Mouse (Mus musculus): ENCODE measurements around the gene Il2rb. TPM values are rescaled to one million over a fixed set of nuclear protein-coding genes. Genes with fewer than 3 reads are reported as not detected.
A peak's percentile ranks its signal among the peaks of the same experiment; 100 is the strongest.

Il2rb gene
- total and polyA plus RNA-seq, 3 experiments = 0.31 to 2.3 (median 0.55) TPM

DNA sequence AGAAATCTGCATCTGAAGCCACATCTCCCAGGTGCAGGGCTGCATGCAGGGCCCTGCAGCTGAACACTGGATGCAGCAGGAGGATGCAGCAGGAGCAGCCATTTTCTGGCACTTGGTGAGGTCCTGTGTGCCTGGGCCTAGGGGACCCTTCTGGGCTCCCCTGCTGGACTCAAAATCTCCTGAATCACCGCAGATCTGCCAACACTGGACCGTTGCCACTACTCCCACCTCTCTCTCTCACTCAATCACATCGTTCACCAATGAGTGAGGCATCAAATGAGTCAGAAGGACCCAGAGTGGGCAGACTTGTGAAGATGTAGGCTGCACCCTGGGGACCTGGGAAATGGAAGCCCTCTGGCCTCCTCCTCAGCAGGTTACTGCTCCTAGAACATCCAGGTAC is 46.0 kb upstream of the Il2rb start:
- WGBS = 55% methylated on average over 3 of the region's 3 CpGs
- TF ChIP-seq CTCF (IDR thresholded peaks at IDR 0.05) (no peak), POLR2A (IDR thresholded peaks at IDR 0.05; ENCODE audit: insufficient read depth, low read depth, low read length) (no peak), EP300 (IDR thresholded peaks at IDR 0.05; ENCODE audit: insufficient read depth, low read depth, low read length) (no peak)
- Histone ChIP-seq H3K9ac (ENCODE audit: low read depth, low read length) (no peak overlapping the region), H3K27me3 (ENCODE audit: control insufficient read depth, insufficient read depth, low read length) (no peaks in the 10 kb centered on the region), H3K4me1 (ENCODE audit: control insufficient read depth, insufficient read depth, low read length) (no peaks in the 10 kb centered on the region), H3K36me3 (ENCODE audit: control insufficient read depth, insufficient read depth, low read length) (no peaks in the 10 kb centered on the region), H3K79me2 (replicated peaks; ENCODE audit: control insufficient read depth, insufficient read depth, low read length) (no peaks in the 10 kb centered on the region), H3K4me3 (no peak overlapping the region), H3K27ac (no peak overlapping the region)
- intact Hi-C loops (cut with DNase I) = no loop called here
- DNase-seq = no peak

DNA sequence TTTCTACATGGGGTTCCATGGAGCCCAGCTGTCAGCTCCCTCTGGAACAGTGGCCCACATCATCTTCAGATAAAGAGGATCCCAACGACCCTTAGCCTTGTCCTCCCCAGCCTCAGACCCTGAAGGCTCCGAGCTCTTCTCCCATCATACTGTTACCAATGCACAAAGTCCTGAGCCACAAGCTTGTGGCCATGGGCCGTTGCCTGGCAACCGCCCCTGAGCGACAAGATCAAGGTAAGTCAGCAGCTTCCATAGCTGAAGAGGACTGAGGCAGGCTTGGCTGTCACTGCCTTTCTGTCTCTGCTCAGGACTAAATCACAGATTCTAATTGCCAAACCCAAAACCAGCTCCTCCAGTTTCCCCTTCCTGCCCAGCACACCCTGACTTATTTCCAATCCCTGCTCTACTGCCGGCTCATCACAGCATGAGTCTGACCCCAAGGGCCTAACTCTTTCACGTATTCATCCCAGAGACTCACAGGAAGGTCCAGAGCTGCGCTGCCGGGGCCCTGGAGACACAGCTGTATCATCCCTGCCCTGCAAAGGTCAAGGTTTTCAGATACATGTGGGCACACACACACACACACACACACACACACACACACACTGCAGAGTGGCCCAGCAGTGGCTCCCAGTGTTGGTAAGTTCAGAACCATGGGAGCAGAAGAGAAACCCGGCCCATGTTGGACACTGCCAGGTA is 40.8 kb upstream of the Il2rb start:
- H3K36me3 ChIP-seq (ENCODE audit: control insufficient read depth, insufficient read depth, low read length) = no peaks in the 10 kb centered on the region
- intact Hi-C loops (cut with DNase I) = loop anchor here (5.0 kb wide), 1 partner anchor 34 kb away; no protein-coding TSS in a partner anchor
- no peak for TF ChIP-seq CTCF (IDR thresholded peaks at IDR 0.05)
- TF ChIP-seq POLR2A (IDR thresholded peaks at IDR 0.05; ENCODE audit: insufficient read depth, low read depth, low read length) = no peak
- no peak for TF ChIP-seq EP300 (IDR thresholded peaks at IDR 0.05; ENCODE audit: insufficient read depth, low read depth, low read length)
- no peaks in the 10 kb centered on the region for H3K27me3 ChIP-seq (ENCODE audit: control insufficient read depth, insufficient read depth, low read length)
- H3K27ac ChIP-seq = no peak overlapping the region
- 62% methylated on average over 10 of the region's 10 CpGs for WGBS
- H3K4me3 ChIP-seq = no peak overlapping the region
- H3K79me2 ChIP-seq (replicated peaks; ENCODE audit: control insufficient read depth, insufficient read depth, low read length) = no peaks in the 10 kb centered on the region
- H3K9ac ChIP-seq (ENCODE audit: low read depth, low read length) = no peak overlapping the region
- no peak for DNase-seq
- peaks cover 5% of the 10 kb centered on the region for H3K4me1 ChIP-seq (ENCODE audit: control insufficient read depth, insufficient read depth, low read length)

DNA sequence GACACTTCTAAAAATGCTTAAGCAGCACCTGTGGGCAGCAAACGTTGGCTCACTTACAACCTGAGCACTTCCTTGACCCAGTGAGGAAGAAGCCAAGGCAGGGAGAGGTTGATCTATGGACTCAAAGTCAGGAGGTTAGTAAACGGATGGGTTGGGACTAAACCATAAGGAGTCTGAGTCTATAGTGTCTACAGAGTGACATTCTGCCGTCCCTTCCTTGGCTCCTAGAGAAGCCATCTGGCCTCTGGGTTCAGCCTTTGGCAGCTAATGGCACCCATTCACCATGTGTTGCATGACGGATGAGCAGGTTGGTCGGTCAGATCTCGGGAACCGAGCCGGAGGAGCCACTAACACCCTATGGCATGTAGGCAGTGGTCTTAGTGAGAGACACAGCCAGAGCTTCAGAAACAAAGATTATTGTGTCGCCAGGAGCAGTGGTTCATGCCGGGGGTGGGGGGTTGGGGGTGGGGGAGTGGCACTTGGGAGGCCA is 38.3 kb upstream of the Il2rb start:
- Histone ChIP-seq H3K79me2 (replicated peaks; ENCODE audit: control insufficient read depth, insufficient read depth, low read length) (no peaks in the 10 kb centered on the region), H3K4me1 (ENCODE audit: control insufficient read depth, insufficient read depth, low read length) (peaks cover 16% of the 10 kb centered on the region), H3K27ac (no peak overlapping the region), H3K4me3 (no peak overlapping the region), H3K27me3 (ENCODE audit: control insufficient read depth, insufficient read depth, low read length) (no peaks in the 10 kb centered on the region), H3K9ac (ENCODE audit: low read depth, low read length) (no peak overlapping the region), H3K36me3 (ENCODE audit: control insufficient read depth, insufficient read depth, low read length) (no peaks in the 10 kb centered on the region)
- TF ChIP-seq EP300 (IDR thresholded peaks at IDR 0.05; ENCODE audit: insufficient read depth, low read depth, low read length) = no peak
- intact Hi-C loops (cut with DNase I) = loop anchor here (5.0 kb wide), 1 partner anchor 49 kb away; no protein-coding TSS in a partner anchor
- DNase-seq = no peak
- WGBS = 78% methylated on average over 10 of the region's 10 CpGs

DNA sequence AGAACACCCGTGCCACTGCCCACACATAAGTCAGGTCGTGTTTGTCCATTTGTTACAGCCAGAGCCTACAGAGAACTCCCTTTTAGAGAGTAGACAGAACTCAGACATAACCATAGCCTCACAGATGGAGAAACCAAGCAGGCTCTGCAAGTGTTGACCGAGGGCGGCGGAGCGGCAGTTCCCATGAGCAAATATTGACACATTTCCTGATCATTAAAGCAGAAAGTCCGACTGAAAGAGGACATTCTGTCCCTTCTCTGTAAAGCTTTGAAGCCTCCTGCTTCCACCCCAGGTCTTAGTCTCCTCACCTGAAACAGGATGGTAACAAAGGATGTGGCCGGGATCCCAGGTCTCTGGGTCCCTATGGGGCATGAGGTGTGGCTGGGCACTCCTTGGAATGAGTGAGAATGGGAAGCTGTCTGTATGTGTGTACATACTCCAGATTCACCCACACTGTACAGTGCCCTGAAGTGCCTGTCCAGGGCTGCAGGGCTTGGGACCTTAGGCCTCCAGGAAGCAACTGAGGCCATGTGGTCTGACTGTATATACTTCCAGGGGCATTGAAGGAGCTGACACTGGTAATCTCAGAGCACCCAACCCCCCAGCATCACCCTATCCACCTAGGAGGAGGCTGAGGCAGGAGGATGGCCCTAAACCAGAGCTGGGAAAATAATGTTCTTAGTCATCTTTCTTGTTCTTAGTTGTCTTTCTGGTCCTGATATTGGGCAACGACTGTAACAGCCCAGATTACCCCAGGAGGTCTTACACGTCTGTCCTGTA is 37.7 kb upstream of the Il2rb start:
- H3K36me3 ChIP-seq (ENCODE audit: control insufficient read depth, insufficient read depth, low read length) = no peaks in the 10 kb centered on the region
- no peaks in the 10 kb centered on the region for H3K27me3 ChIP-seq (ENCODE audit: control insufficient read depth, insufficient read depth, low read length)
- no peak for DNase-seq
- intact Hi-C loops (cut with DNase I) = loop anchor here (1.0 to 5.0 kb wide), 3 partner anchors 18 to 84 kb away; no protein-coding TSS in a partner anchor
- H3K4me3 ChIP-seq = no peak overlapping the region
- H3K9ac ChIP-seq (ENCODE audit: low read depth, low read length) = no peak overlapping the region
- H3K79me2 ChIP-seq (replicated peaks; ENCODE audit: control insufficient read depth, insufficient read depth, low read length) = no peaks in the 10 kb centered on the region
- peaks cover 18% of the 10 kb centered on the region for H3K4me1 ChIP-seq (ENCODE audit: control insufficient read depth, insufficient read depth, low read length)
- 71% methylated on average over 10 of the region's 10 CpGs for WGBS
- H3K27ac ChIP-seq = no peak overlapping the region
- TF ChIP-seq EP300 (IDR thresholded peaks at IDR 0.05; ENCODE audit: insufficient read depth, low read depth, low read length) (no peak), CTCF (IDR thresholded peaks at IDR 0.05) (no peak), POLR2A (IDR thresholded peaks at IDR 0.05; ENCODE audit: insufficient read depth, low read depth, low read length) (no peak)

DNA sequence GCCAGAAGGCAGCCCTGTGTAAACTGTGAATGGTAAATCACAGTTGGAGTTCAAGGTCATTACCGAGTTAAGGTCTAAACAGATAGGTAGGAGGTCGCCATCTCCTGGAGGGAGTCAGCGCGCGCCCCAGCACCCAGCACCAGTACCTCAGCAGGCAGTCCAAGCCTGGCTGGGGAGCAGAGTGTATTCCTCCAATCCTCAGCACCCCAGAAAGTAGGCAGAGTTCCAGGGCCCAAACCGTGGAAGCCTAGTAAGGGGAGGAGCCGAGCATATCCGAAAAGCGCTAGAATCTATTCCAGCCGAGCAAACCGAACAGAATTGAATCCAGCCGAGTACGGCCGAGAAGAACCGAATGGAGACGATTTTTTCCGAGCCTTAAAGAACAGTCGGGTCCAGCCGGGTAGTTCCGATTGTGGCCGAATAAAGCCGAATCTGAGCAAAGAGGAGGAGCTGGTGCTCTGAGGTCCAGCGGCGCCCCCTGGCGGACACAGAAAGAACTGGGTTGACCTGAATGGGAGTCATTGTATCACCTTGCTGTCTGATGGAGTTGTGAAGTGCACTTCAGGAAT is 36.9 kb upstream of the Il2rb start:
- H3K9ac ChIP-seq (ENCODE audit: low read depth, low read length) = peak overlapping the region; percentile 60
- WGBS = under 1% methylated on average over 25 of the region's 25 CpGs

More for the DNA sequence above, 36.9 kb upstream of the Il2rb start:
- H3K4me3 ChIP-seq = peak overlapping the region; percentile 44
- intact Hi-C loops (cut with DNase I) = loop anchor here (1.0 to 5.0 kb wide), 3 partner anchors 18 to 84 kb away; no protein-coding TSS in a partner anchor
- H3K4me1 ChIP-seq (ENCODE audit: control insufficient read depth, insufficient read depth, low read length) = peaks cover 21% of the 10 kb centered on the region
- no peaks in the 10 kb centered on the region for H3K27me3 ChIP-seq (ENCODE audit: control insufficient read depth, insufficient read depth, low read length)
- no peaks in the 10 kb centered on the region for H3K79me2 ChIP-seq (replicated peaks; ENCODE audit: control insufficient read depth, insufficient read depth, low read length)
- H3K27ac ChIP-seq = peak overlapping the region; percentile 92
- TF ChIP-seq POLR2A (IDR thresholded peaks at IDR 0.05; ENCODE audit: insufficient read depth, low read depth, low read length) (peak; percentile 55; the same call in 1 of the 2 replicates), CTCF (IDR thresholded peaks at IDR 0.05) (peak; percentile 76), EP300 (IDR thresholded peaks at IDR 0.05; ENCODE audit: insufficient read depth, low read depth, low read length) (peak; percentile 74)
- H3K36me3 ChIP-seq (ENCODE audit: control insufficient read depth, insufficient read depth, low read length) = no peaks in the 10 kb centered on the region
- DNase-seq = peak; percentile 97 to 98
